Comparison of ENCODE assay signal across 24 mouse cellular contexts in genomic region chr17:64816298-64816697, GRCm38 (mm10). TPM values are rescaled to one million over a fixed set of nuclear protein-coding genes. Genes with fewer than 3 reads are reported as not detected.
"Had no signal": no experiment of that assay in that cellular context is flagged by ENCODE, and none has a peak within 500 bp of the region (broad histone marks: within the 10 kb centered on the region; RNA-seq: fewer than 3 reads in every experiment).

No protein-coding gene starts in this region.

- H3K9ac ChIP-seq: neural tube, embryonic 13.5 days; neural tube, embryonic 15.5 days; stomach, embryonic 15.5 days had no signal

- DNase-seq: retina, postnatal 1 day; right cerebral cortex, adult 18-20 months; right cerebral cortex, postnatal 14 days; right cerebral cortex, postnatal 25 days; right cerebral cortex, postnatal 4 days; spleen, adult 18-20 months; thymus, adult 18-20 months; thymus, adult 2 months; thymus, postnatal 14 days; thymus, postnatal 25 days; thymus, postnatal 36 days; thymus, postnatal 4 days had no signal

- H3K9me3 ChIP-seq: neural tube, embryonic 13.5 days; neural tube, embryonic 15.5 days; stomach, embryonic 15.5 days had no signal

- H3K27me3 ChIP-seq: neural tube, embryonic 13.5 days; neural tube, embryonic 15.5 days; stomach, embryonic 15.5 days had no signal

- H3K4me1 ChIP-seq: neural tube, embryonic 13.5 days; neural tube, embryonic 15.5 days; stomach, embryonic 15.5 days had no signal

- H3K4me2 ChIP-seq: neural tube, embryonic 13.5 days; neural tube, embryonic 15.5 days; stomach, embryonic 15.5 days had no signal

- H3K36me3 ChIP-seq: neural tube, embryonic 13.5 days; neural tube, embryonic 15.5 days; stomach, embryonic 15.5 days had no signal

- H3K4me3 ChIP-seq: neural tube, embryonic 13.5 days; neural tube, embryonic 15.5 days; stomach, embryonic 15.5 days had no signal

- H3K27ac ChIP-seq: neural tube, embryonic 13.5 days; neural tube, embryonic 15.5 days; stomach, embryonic 15.5 days; stomach, postnatal 0 days had no signal

RNA-seq across cellular contexts. Expression of gene 4930583I09Rik, which starts 19.6 kb away (rescaled TPM):
- total RNA-seq: neutrophil, adult 5-6 weeks had no signal
- polyA plus RNA-seq: neural tube, embryonic 13.5 days; neural tube, embryonic 14.5 days; neural tube, embryonic 15.5 days; small intestine, adult 2 months; spleen, adult 2 months; stomach, embryonic 14.5 days; stomach, embryonic 15.5 days; stomach, embryonic 16.5 days; stomach, postnatal 0 days; thymus, adult 2 months; thymus, postnatal 0 days; urinary bladder, adult 2 months had no signal
